11 mouse cellular contexts compared by ENCODE assay signal in genomic region chr4:107127901-107128669, GRCm38 (mm10). TPM values are rescaled to one million over a fixed set of nuclear protein-coding genes. Genes with fewer than 3 reads are reported as not detected.
DNase-seq lines count a peak whose midpoint lies in the region; ATAC-seq lines count a peak whose summit lies in the region.
"Had no signal": no experiment of that assay in that cellular context is flagged by ENCODE, and none has a peak within 500 bp of the region (broad histone marks: within the 10 kb centered on the region; RNA-seq: fewer than 3 reads in every experiment).

No protein-coding gene starts in this region.

- peak overlapping the region; percentile 13; the same call in 1 of the 2 replicates for H3K4me2 ChIP-seq in intestine, embryonic 16.5 days (ENCODE audit: low read depth, low read length)

- ATAC-seq in intestine, embryonic 16.5 days = peak; percentile 42

- peaks cover 18% of the 10 kb centered on the region for H3K4me1 ChIP-seq in intestine, embryonic 16.5 days (ENCODE audit: control insufficient read depth, insufficient read depth, low read length)

- H3K27me3 ChIP-seq in intestine, embryonic 16.5 days (replicated peaks; ENCODE audit: control insufficient read depth, insufficient read depth, low read length) = no peaks in the 10 kb centered on the region

- WGBS in intestine, embryonic 16.5 days = 41% methylated on average over 13 of the region's 13 CpGs

- peak overlapping the region; percentile 41 for H3K9ac ChIP-seq in intestine, embryonic 16.5 days (ENCODE audit: low read depth, low read length)
- H3K9ac ChIP-seq: liver, embryonic 14.5 days had no signal

- H3K36me3 ChIP-seq in intestine, embryonic 16.5 days (ENCODE audit: control insufficient read depth, insufficient read depth, low read length) = no peaks in the 10 kb centered on the region

- DNase-seq in kidney, adult 18-20 months = peak; percentile 32
- no peak for DNase-seq in kidney, postnatal 10 days
- DNase-seq in embryo, embryonic 11 days = peak; percentile 66
- DNase-seq in retina, adult 2 months (ENCODE audit: low read depth, low spot score) = peak; percentile 90
- DNase-seq in spleen, adult 12 weeks (ENCODE audit: low spot score) = no peak
- no peak for DNase-seq in right cerebral cortex, postnatal 4 days
- no peak for DNase-seq in layer of hippocampus, adult 9-11 months

- H3K9me3 ChIP-seq in intestine, embryonic 16.5 days (ENCODE audit: control insufficient read depth, low read length) = no peaks in the 10 kb centered on the region

- H3K4me3 ChIP-seq in intestine, embryonic 16.5 days (ENCODE audit: low read length) = no peak overlapping the region

- peak overlapping the region; percentile 33 for H3K27ac ChIP-seq in intestine, embryonic 16.5 days (ENCODE audit: low read length)
- H3K27ac ChIP-seq: liver, embryonic 14.5 days had no signal

RNA-seq across cellular contexts. Expression of gene Cdcp2, which starts 31.4 kb away (rescaled TPM):
- polyA plus RNA-seq in intestine, embryonic 16.5 days (2015; fragmentation: Nextera tagmentation; extraction: Ambion mirVana) = not detected in 2 replicates
- polyA plus RNA-seq: C2C12; heart, embryonic 14.5 days; liver, embryonic 14.5 days had no signal

RNA-seq across cellular contexts. Expression of gene Tmem59, which starts 50.1 kb away (rescaled TPM):
- 449 TPM in 2 replicates for polyA plus RNA-seq in intestine, embryonic 16.5 days (2015; fragmentation: Nextera tagmentation; extraction: Ambion mirVana)

RNA-seq across cellular contexts. Expression of gene Tceanc2, which starts 50.8 kb away (rescaled TPM):
- polyA plus RNA-seq in intestine, embryonic 16.5 days (2015; fragmentation: Nextera tagmentation; extraction: Ambion mirVana) = 17.6 and 19.4 TPM in 2 replicates

Comparison
In these comparisons a context has a peak if more than half of its experiments do, and no peak if none do; other contexts are left out.
1. DNase-seq: peak in kidney, adult 18-20 months (single experiment), embryo, embryonic 11 days (single experiment) and retina, adult 2 months (single experiment); none in kidney, postnatal 10 days (single experiment), spleen, adult 12 weeks (single experiment), right cerebral cortex, postnatal 4 days (single experiment) and layer of hippocampus, adult 9-11 months (single experiment).